Mouse (Mus musculus) intestine, embryonic 16.5 days (tissue): Measurements from ENCODE around the gene Lat. TPM values are rescaled to one million over a fixed set of nuclear protein-coding genes. Genes with fewer than 3 reads are reported as not detected.

Source experiments
- ATAC-seq: fragments of 200-750 bp; cut with Nextera tagmentation; 2 replicates; pipeline ENCODE4 v1.8.0; 2017; ENCODE audit warnings: moderate TSS enrichment, moderate library complexity
- H3K27ac ChIP-seq: fragments of 300-500 bp; sonication (generic); 2 replicates; pipeline ENCODE4 v1.5.1; 2014; ENCODE audit warnings: mild to moderate bottlenecking, low read length
- H3K27me3 ChIP-seq: fragments of 300-500 bp; sonication (generic); replicated peaks from 2 replicates; pipeline ENCODE4 v1.6.1; 2014; ENCODE audit warnings: low read length, control low read depth, mixed read lengths; ENCODE audit not compliant: control insufficient read depth, insufficient read depth
- H3K36me3 ChIP-seq: fragments of 300-500 bp; sonication (generic); 2 replicates; pipeline ENCODE4 v1.6.1; 2014; ENCODE audit warnings: low read length, control low read depth; ENCODE audit not compliant: control insufficient read depth, insufficient read depth
- H3K4me1 ChIP-seq: fragments of 300-500 bp; sonication (generic); 2 replicates; pipeline ENCODE4 v1.6.1; 2014; ENCODE audit warnings: low read length, control low read depth, mixed read lengths; ENCODE audit not compliant: control insufficient read depth, insufficient read depth
- H3K4me2 ChIP-seq: fragments of 300-500 bp; sonication (generic); 2 replicates; pipeline ENCODE4 v1.6.1; 2014; ENCODE audit warnings: low read depth, low read length, control low read depth
- H3K4me3 ChIP-seq: fragments of 300-500 bp; sonication (generic); 2 replicates; pipeline ENCODE4 v1.5.1; 2014; ENCODE audit warnings: mild to moderate bottlenecking, low read length
- H3K9ac ChIP-seq: fragments of 300-500 bp; sonication (generic); 2 replicates; pipeline ENCODE4 v1.6.1; 2014; ENCODE audit warnings: low read depth, low read length
- H3K9me3 ChIP-seq: fragments of 300-500 bp; sonication (generic); 2 replicates; pipeline ENCODE4 v1.6.1; 2016; ENCODE audit warnings: low read length, control low read depth; ENCODE audit not compliant: control insufficient read depth
- WGBS: fragments of 180-500 bp; shearing (Covaris S2); extraction: QIAGEN DNeasy Blood & Tissue Kit; methylation state at CpG from one replicate; pipeline ENCODE4 v1.1.7; 2014; 5-methylcytosine and 5-hydroxymethylcytosine counted together
- polyA plus RNA-seq: library from polyadenylated mRNA; unstranded; fragments of >200 nt; fragmentation: Nextera tagmentation; extraction: Ambion mirVana; gene quantifications from 2 replicates; pipeline ENCODE4 v1.2.1, GENCODE M21; 2015

Gene Lat
- polyA plus RNA-seq, 1 experiment from 2014 or later = 0.78 TPM

DNA sequence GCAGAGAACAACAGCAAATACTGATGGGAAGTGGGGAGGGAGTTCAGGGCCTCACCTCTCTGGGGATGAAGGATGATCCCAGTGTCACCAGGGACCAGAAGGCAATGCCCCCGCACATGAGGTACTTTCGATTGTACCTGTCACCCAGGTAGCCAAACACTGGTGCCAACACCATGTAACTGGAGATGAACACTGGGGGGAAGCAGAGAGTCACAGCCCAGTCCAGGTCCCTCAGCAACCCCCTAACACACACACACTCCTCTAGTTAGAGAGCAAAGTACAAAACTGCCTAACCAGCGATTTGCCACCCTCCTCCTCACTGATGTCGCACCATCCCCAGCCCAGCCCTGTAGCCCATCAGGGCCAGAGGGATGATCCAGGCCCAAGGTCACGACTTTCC is 5.6 kb upstream of the Lat start:
- no peak for ATAC-seq
- no peaks in the 10 kb centered on the region for H3K9me3 ChIP-seq
- WGBS = 61% methylated on average over 5 of the region's 5 CpGs
- H3K9ac ChIP-seq = no peak overlapping the region
- no peak overlapping the region for H3K27ac ChIP-seq
- no peak overlapping the region for H3K4me3 ChIP-seq
- no peak overlapping the region for H3K4me2 ChIP-seq
- H3K36me3 ChIP-seq = peaks cover 10% of the 10 kb centered on the region
- peaks cover 12% of the 10 kb centered on the region for H3K4me1 ChIP-seq
- no peaks in the 10 kb centered on the region for H3K27me3 ChIP-seq

GRCm38 (mm10) chr7:126374526-126374925 is 5.2 kb upstream of the Lat start:
- H3K4me1 ChIP-seq = peaks cover 12% of the 10 kb centered on the region
- H3K9me3 ChIP-seq = no peaks in the 10 kb centered on the region
- H3K36me3 ChIP-seq = peaks cover 10% of the 10 kb centered on the region
- 74% methylated on average over 6 of the region's 6 CpGs for WGBS
- H3K4me2 ChIP-seq = no peak overlapping the region
- H3K9ac ChIP-seq = no peak overlapping the region
- ATAC-seq = no peak
- no peak overlapping the region for H3K4me3 ChIP-seq
- H3K27me3 ChIP-seq = no peaks in the 10 kb centered on the region
- H3K27ac ChIP-seq = no peak overlapping the region

DNA sequence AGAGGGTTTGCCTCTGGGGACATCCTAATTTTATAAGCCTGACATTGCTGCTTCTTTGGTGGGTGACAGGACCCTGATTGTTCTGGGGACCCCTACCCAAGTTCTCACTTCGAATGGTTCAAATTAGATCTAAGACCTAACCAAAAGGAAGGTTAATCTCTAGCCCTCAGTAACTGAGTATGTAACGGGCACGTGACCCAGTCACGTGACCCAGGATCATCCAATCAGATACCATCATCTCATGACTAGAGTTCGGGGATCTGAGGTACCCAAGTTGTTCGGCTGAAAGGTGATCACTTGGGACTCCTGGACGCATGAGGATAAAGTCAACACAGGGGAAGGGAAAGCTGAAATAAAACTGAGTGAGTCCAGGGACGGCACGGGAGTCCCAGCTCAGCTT is 3.6 kb upstream of the Lat start:
- H3K36me3 ChIP-seq = peaks cover 10% of the 10 kb centered on the region
- H3K9ac ChIP-seq = no peak overlapping the region
- H3K4me3 ChIP-seq = no peak overlapping the region
- no peaks in the 10 kb centered on the region for H3K27me3 ChIP-seq
- H3K4me1 ChIP-seq = peaks cover 8% of the 10 kb centered on the region
- 82% methylated on average over 9 of the region's 9 CpGs for WGBS
- H3K9me3 ChIP-seq = no peaks in the 10 kb centered on the region
- H3K27ac ChIP-seq = no peak overlapping the region
- no peak for ATAC-seq
- H3K4me2 ChIP-seq = no peak overlapping the region

GRCm38 (mm10) chr7:126368367-126368766 is 1.0 kb downstream of the Lat start:
- no peak overlapping the region for H3K9ac ChIP-seq
- H3K9me3 ChIP-seq = no peaks in the 10 kb centered on the region
- H3K36me3 ChIP-seq = peaks cover 10% of the 10 kb centered on the region
- no peak for ATAC-seq
- no peaks in the 10 kb centered on the region for H3K4me1 ChIP-seq
- H3K27ac ChIP-seq = no peak overlapping the region
- 87% methylated on average over 8 of the region's 8 CpGs for WGBS
- no peaks in the 10 kb centered on the region for H3K27me3 ChIP-seq
- no peak overlapping the region for H3K4me2 ChIP-seq
- no peak overlapping the region for H3K4me3 ChIP-seq

DNA sequence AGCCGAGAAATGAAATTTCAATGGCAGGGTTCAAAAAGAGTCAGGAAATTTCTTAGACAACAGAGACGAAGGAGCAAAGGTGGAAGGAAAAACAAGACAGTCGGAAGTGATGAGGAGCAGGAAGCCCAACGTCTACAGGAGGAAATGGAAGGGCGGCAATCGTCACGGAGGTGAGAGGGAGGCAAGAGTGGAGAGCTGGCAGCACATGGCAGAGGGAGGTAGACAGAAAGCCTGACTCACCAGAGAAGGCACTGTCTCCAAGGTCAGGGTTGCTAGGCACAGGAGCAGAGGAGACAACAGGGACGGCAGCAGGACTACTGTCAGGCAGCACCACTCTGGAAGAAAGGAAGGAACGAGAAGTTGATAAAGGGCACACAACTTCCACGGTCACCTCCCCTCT is 1.7 kb downstream of the Lat start:
- H3K9ac ChIP-seq = no peak overlapping the region
- 86% methylated on average over 10 of the region's 10 CpGs for WGBS
- ATAC-seq = no peak

DNA sequence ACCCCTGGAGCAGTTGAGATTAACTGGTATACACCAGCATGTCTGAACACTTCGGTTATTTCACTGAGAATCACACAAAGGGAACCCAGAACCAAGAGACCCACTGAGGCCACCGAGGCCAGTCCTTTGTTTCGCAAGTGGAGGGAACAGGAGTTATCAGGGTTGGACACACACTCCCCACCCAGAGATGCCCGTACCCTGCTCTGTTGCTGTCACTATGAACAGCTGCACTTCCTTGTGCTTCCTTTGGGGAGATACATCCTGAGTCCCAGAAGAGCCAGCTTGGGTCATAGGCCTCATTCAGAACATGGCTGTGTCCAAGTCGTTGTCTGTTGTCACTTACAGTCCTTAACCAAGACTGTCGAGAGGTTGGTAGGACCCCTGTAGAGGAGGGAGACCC is 6.3 kb downstream of the Lat start:
- ATAC-seq = no peak
- Histone ChIP-seq H3K36me3 (no peaks in the 10 kb centered on the region), H3K4me3 (no peak overlapping the region), H3K4me1 (no peaks in the 10 kb centered on the region), H3K27ac (no peak overlapping the region), H3K9me3 (no peaks in the 10 kb centered on the region), H3K27me3 (no peaks in the 10 kb centered on the region), H3K9ac (no peak overlapping the region), H3K4me2 (no peak overlapping the region)
- 78% methylated on average over 6 of the region's 6 CpGs for WGBS

More for the DNA sequence above, 1.7 kb downstream of the Lat start:
- no peaks in the 10 kb centered on the region for H3K9me3 ChIP-seq
- peaks cover 10% of the 10 kb centered on the region for H3K36me3 ChIP-seq
- H3K4me3 ChIP-seq = no peak overlapping the region
- no peaks in the 10 kb centered on the region for H3K27me3 ChIP-seq
- H3K27ac ChIP-seq = no peak overlapping the region
- no peak overlapping the region for H3K4me2 ChIP-seq
- no peaks in the 10 kb centered on the region for H3K4me1 ChIP-seq

GRCm38 (mm10) chr7:126359049-126359448 is 10.3 kb downstream of the Lat start:
- no peak for ATAC-seq
- Histone ChIP-seq H3K4me1 (0 out of 2 replicates have a peak, but pooled peaks cover 4% of the 10 kb centered on the region), H3K9me3 (no peaks in the 10 kb centered on the region), H3K36me3 (no peaks in the 10 kb centered on the region), H3K4me2 (no peak overlapping the region), H3K4me3 (no peak overlapping the region), H3K27ac (no peak overlapping the region), H3K27me3 (no peaks in the 10 kb centered on the region), H3K9ac (no peak overlapping the region)
- 66% methylated on average over 13 of the region's 13 CpGs for WGBS

- Histone ChIP-seq H3K4me1 (0 out of 2 replicates have a peak, but pooled peaks cover 4% of the 10 kb centered on the region), H3K9me3 (no peaks in the 10 kb centered on the region), H3K36me3 (no peaks in the 10 kb centered on the region), H3K27ac (no peak overlapping the region), H3K4me3 (no peak overlapping the region), H3K9ac (no peak overlapping the region), H3K4me2 (no peak overlapping the region), H3K27me3 (no peaks in the 10 kb centered on the region)
- no peak for ATAC-seq
- WGBS = 90% methylated on average over 9 of the region's 9 CpGs
These were observed 11.0 kb downstream of the Lat start for GRCm38 (mm10) chr7:126358413-126358812.

DNA sequence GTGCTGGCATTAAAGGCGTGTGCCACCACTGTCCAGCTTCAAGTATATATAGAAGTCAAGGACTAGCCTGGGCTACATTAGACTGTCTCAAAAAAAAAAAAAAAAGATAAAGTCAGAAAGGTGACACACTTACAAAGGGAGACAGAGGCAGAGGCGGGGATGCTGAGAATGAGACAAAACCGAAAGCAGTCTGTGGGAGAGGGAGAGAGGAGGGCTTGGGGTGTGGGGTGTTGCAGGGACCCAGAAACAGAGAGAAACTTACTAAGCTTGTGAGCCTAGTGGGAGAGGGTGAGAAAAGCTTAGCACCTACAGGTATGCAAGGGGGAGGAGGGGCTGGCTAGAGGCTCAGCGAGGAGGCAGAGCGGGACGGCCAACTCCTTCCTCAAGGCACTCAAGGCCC is 11.5 kb downstream of the Lat start:
- ATAC-seq = no peak
- Histone ChIP-seq H3K9ac (no peak overlapping the region), H3K9me3 (no peaks in the 10 kb centered on the region), H3K4me3 (no peak overlapping the region), H3K4me2 (no peak overlapping the region), H3K4me1 (0 out of 2 replicates have a peak, but pooled peaks cover 4% of the 10 kb centered on the region), H3K36me3 (no peaks in the 10 kb centered on the region), H3K27me3 (no peaks in the 10 kb centered on the region), H3K27ac (no peak overlapping the region)
- 80% methylated on average over 6 of the region's 6 CpGs for WGBS
